Mouse (Mus musculus) midbrain, embryonic 12.5 days (tissue): ENCODE measurements around the gene Appbp2. TPM values are rescaled to one million over a fixed set of nuclear protein-coding genes. Genes with fewer than 3 reads are reported as not detected.

ENCODE experiments used
- ATAC-seq: fragments of 200-750 bp; cut with Nextera tagmentation; 2 replicates; pipeline ENCODE4 v1.8.0; 2017; ENCODE audit warnings: low read depth, moderate TSS enrichment, moderate library complexity; ENCODE audit not compliant: low FRiP score
- H3K27ac ChIP-seq: fragments of 300-500 bp; sonication (generic); replicated peaks from 2 replicates; pipeline ENCODE4 v1.5.1; 2016; ENCODE audit warnings: mild to moderate bottlenecking
- H3K27me3 ChIP-seq: fragments of 300-500 bp; sonication (generic); 2 replicates; pipeline ENCODE4 v1.6.1; 2016; ENCODE audit warnings: mild to moderate bottlenecking
- H3K36me3 ChIP-seq: fragments of 300-500 bp; sonication (generic); 2 replicates; pipeline ENCODE4 v1.6.1; 2016
- H3K4me1 ChIP-seq: fragments of 300-500 bp; sonication (generic); 2 replicates; pipeline ENCODE4 v1.6.1; 2016
- H3K4me2 ChIP-seq: fragments of 300-500 bp; sonication (generic); replicated peaks from 2 replicates; pipeline ENCODE4 v1.6.1; 2016; ENCODE audit warnings: mild to moderate bottlenecking, moderate library complexity
- H3K4me3 ChIP-seq: fragments of 300-500 bp; sonication (generic); 2 replicates; pipeline ENCODE4 v1.5.1; 2016; ENCODE audit warnings: mild to moderate bottlenecking
- H3K9ac ChIP-seq: fragments of 300-500 bp; sonication (generic); replicated peaks from 2 replicates; pipeline ENCODE4 v1.6.1; 2016; ENCODE audit warnings: mild to moderate bottlenecking, moderate library complexity
- H3K9me3 ChIP-seq: fragments of 300-500 bp; sonication (generic); 2 replicates; pipeline ENCODE4 v1.6.1; 2016; ENCODE audit warnings: mild to moderate bottlenecking
- WGBS: fragments of 180-500 bp; shearing (Covaris S2); methylation state at CpG from one replicate; pipeline ENCODE4 v1.1.7; 2016; 5-methylcytosine and 5-hydroxymethylcytosine counted together
- polyA plus RNA-seq: library from polyadenylated mRNA; unstranded; fragments of >200 nt; fragmentation: Nextera tagmentation; extraction: Ambion mirVana; gene quantifications from 2 replicates; pipeline ENCODE4 v1.2.1, GENCODE M21; 2016

Appbp2 gene
- polyA plus RNA-seq, 1 experiment from 2014 or later, result 55.8 TPM

DNA sequence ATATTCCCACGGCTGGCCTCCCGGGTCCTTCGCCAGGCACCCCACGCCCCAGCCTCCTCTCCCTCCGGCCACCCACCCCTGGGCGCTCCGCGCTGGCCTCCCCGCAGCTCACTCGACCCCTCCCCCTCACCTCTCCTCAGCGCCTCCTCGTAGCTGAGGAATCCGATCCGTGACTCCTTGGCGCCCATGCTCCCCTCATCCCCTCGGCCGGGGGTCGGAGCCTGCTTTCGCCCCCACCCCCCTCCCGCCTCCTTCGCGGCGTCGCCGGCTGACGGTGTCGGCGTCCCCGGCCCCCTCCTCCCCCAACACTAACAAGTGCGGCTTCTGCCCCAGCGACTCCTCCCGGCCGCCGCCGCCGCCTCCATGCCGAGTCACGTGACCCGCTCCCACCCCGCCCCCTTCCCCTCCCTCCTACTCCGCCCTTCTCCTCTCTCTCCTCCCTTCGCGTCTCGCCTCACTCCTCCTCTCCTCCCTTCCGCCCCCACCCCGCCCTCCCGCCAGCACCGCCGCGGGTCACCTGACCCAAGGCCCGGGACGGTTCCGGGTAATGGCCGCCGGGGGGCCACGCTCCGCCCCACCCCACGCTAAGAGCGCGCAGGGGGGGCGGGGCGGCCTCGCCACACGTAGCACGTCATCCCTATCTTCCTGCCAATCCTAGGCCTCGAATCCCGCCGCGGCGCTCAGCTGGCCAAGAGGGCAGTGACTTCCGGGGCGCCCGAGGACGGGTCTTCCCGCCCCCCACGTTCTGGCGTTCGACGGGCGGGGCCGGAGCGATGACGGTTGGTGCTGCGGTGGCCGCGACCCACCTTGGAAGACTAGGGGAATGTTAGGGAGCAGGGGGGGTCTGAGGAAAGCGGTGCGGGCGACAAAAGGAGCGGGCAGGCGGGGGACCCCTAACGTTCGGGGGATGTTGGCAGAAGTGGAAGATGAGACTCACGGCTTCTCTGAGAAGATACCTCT lies 95.1 kb downstream of the Appbp2 start, which contains the start of gene Usp32:
TSS of gene Usp32 (minus strand) at position 581 of the 960 bp plus-strand sequence.
- peak within 1 kb of the TSS; percentile 88 for H3K27ac ChIP-seq
- no peaks in the 10 kb centered on the region for H3K27me3 ChIP-seq
- peaks cover 10% of the 10 kb centered on the region for H3K4me1 ChIP-seq
- no peaks in the 10 kb centered on the region for H3K36me3 ChIP-seq
- no peaks in the 10 kb centered on the region for H3K9me3 ChIP-seq
- H3K9ac ChIP-seq, result peak within 1 kb of the TSS; percentile 92
- H3K4me2 ChIP-seq, result peak within 1 kb of the TSS; percentile 80
- H3K4me3 ChIP-seq, result peak within 1 kb of the TSS; percentile 86
- peak; percentile 96 for ATAC-seq
- 1% methylated on average over 84 of the region's 94 CpGs for WGBS

DNA sequence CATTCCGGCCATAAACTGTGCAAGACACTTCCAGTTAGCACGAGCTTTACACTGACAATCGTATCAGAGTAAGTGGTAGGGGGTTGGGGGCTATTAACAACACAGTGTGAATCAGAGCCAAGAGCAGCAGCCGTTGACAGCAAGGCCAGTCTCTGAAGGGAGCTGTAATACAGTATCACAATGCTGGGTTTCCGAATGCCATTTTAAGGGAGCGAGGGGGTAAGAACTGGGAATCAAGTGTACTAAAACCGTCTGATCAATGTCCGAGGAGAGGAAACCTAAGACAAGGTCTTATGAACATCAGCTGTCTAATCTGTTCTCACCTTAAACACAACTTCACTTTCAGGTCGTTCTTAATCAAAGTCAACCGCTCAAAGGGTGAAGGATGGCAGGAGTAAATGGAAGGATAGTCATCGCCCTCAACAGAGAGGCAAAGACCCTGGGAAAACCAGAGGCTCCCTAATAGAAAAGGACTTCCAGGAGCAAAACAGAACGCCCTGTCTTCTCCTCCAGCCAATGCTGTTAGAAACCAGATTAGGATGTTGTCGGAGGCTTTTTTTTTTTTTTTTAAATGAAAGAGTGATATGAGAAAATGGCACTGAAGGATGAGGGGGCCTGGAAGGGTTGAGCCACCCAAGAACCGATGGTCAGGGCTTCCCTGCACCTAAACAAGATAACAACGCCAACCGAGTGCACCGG lies 96.0 kb downstream of the Appbp2 start:
- WGBS, result 2% methylated on average over 17 of the region's 17 CpGs
- Histone ChIP-seq H3K4me3 (peak overlapping the region; percentile 86), H3K36me3 (no peaks in the 10 kb centered on the region), H3K4me2 (peak overlapping the region; percentile 80), H3K9ac (peak overlapping the region; percentile 92), H3K27me3 (no peaks in the 10 kb centered on the region), H3K27ac (peak overlapping the region; percentile 88), H3K4me1 (peaks cover 10% of the 10 kb centered on the region), H3K9me3 (no peaks in the 10 kb centered on the region)
- ATAC-seq, result no peak

Other genes starting within 250 kb of the Appbp2 start
- 9.6 and 11.9 TPM in 2 replicates for gene Usp32, start 95.0 kb downstream of the Appbp2 start, polyA plus RNA-seq
- 0.47 and 0.55 TPM in 2 replicates for gene 1700125H20Rik, start 64.7 kb downstream of the Appbp2 start, polyA plus RNA-seq
- 30.9 and 31.8 TPM in 2 replicates for gene Ppm1d, start 76.1 kb upstream of the Appbp2 start, polyA plus RNA-seq
- 26.8 and 27.7 TPM in 2 replicates for gene Bcas3, start 118.0 kb upstream of the Appbp2 start, polyA plus RNA-seq